Mouse (Mus musculus): ENCODE results near the gene Tgoln1. TPM values are rescaled to one million over a fixed set of nuclear protein-coding genes. Genes with fewer than 3 reads are reported as not detected.
A peak's percentile ranks its signal among the peaks of the same experiment; 100 is the strongest.

Tgoln1 gene
- polyA plus RNA-seq, 1 experiment from 2014 or later, result 28.8 TPM

GRCm38 (mm10) chr6:72647383-72647820 is 30.6 kb upstream of the Tgoln1 start:
- H3K9ac ChIP-seq, result no peak overlapping the region
- H3K4me3 ChIP-seq, result no peak overlapping the region
- no peak overlapping the region for H3K4me2 ChIP-seq
- no peak overlapping the region for H3K27ac ChIP-seq
- peaks cover 22% of the 10 kb centered on the region for H3K4me1 ChIP-seq
- ATAC-seq, result peak; percentile 64
- 55% methylated on average over 10 of the region's 10 CpGs for WGBS
- H3K36me3 ChIP-seq (ENCODE audit: poor library complexity, severe bottlenecking), result no peaks in the 10 kb centered on the region
- H3K9me3 ChIP-seq (replicated peaks), result no peaks in the 10 kb centered on the region
- no peaks in the 10 kb centered on the region for H3K27me3 ChIP-seq

GRCm38 (mm10) chr6:72645364-72645763 is 28.6 kb upstream of the Tgoln1 start:
- H3K4me2 ChIP-seq, result no peak overlapping the region
- peak; percentile 92 for ATAC-seq
- no peaks in the 10 kb centered on the region for H3K36me3 ChIP-seq (ENCODE audit: poor library complexity, severe bottlenecking)
- 25% methylated on average over 7 of the region's 7 CpGs for WGBS
- H3K9ac ChIP-seq, result no peak overlapping the region
- H3K27ac ChIP-seq, result no peak overlapping the region
- no peaks in the 10 kb centered on the region for H3K27me3 ChIP-seq
- peaks cover 18% of the 10 kb centered on the region for H3K4me1 ChIP-seq
- no peak overlapping the region for H3K4me3 ChIP-seq
- H3K9me3 ChIP-seq (replicated peaks), result no peaks in the 10 kb centered on the region

- no peak for ATAC-seq
- no peaks in the 10 kb centered on the region for H3K9me3 ChIP-seq (replicated peaks)
- H3K27me3 ChIP-seq, result no peaks in the 10 kb centered on the region
- H3K4me1 ChIP-seq, result peaks cover 18% of the 10 kb centered on the region
- no peak overlapping the region for H3K27ac ChIP-seq
- WGBS, result 54% methylated on average over 4 of the region's 4 CpGs
- H3K4me3 ChIP-seq, result no peak overlapping the region
- H3K9ac ChIP-seq, result no peak overlapping the region
- H3K4me2 ChIP-seq, result no peak overlapping the region
- no peaks in the 10 kb centered on the region for H3K36me3 ChIP-seq (ENCODE audit: poor library complexity, severe bottlenecking)
These were observed 27.8 kb upstream of the Tgoln1 start for GRCm38 (mm10) chr6:72644576-72644975.

GRCm38 (mm10) chr6:72641218-72641954 is 24.6 kb upstream of the Tgoln1 start:
- no peak for ATAC-seq
- no peak overlapping the region for H3K9ac ChIP-seq

DNA sequence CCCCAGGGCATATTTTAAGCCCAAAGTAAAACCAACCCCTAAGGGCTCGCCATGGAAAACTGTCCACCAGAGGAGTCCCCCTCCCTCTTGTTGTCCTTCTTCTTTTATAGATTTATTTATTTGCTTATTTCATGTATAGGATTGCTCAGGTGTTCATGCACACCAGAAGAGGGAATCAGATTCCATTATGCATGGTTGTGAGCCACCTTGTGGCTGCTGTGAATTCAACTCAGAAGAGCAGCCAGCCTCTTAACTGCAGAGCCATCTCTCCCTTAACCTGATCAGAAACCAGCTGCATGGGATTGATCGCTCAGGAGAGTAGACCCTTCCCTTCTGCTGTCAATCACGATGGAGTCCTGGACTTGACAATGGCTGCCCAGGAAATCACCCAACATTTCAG is 20.1 kb upstream of the Tgoln1 start:
- Histone ChIP-seq H3K9ac (no peak overlapping the region), H3K4me1 (no peaks in the 10 kb centered on the region), H3K4me3 (no peak overlapping the region), H3K27me3 (no peaks in the 10 kb centered on the region), H3K4me2 (no peak overlapping the region), H3K9me3 (replicated peaks) (no peaks in the 10 kb centered on the region), H3K36me3 (ENCODE audit: poor library complexity, severe bottlenecking) (peaks cover 15% of the 10 kb centered on the region; the same call in 1 of the 2 replicates), H3K27ac (no peak overlapping the region)
- ATAC-seq, result no peak
- WGBS, result 88% methylated on average over 3 of the region's 3 CpGs

More at GRCm38 (mm10) chr6:72641218-72641954, 24.6 kb upstream of the Tgoln1 start:
- H3K4me1 ChIP-seq, result peaks cover 11% of the 10 kb centered on the region; the same call in 1 of the 2 replicates
- H3K4me3 ChIP-seq, result no peak overlapping the region
- no peaks in the 10 kb centered on the region for H3K27me3 ChIP-seq
- H3K9me3 ChIP-seq (replicated peaks), result no peaks in the 10 kb centered on the region
- no peak overlapping the region for H3K4me2 ChIP-seq
- no peaks in the 10 kb centered on the region for H3K36me3 ChIP-seq (ENCODE audit: poor library complexity, severe bottlenecking)
- WGBS, result 84% methylated on average over 18 of the region's 18 CpGs
- no peak overlapping the region for H3K27ac ChIP-seq

DNA sequence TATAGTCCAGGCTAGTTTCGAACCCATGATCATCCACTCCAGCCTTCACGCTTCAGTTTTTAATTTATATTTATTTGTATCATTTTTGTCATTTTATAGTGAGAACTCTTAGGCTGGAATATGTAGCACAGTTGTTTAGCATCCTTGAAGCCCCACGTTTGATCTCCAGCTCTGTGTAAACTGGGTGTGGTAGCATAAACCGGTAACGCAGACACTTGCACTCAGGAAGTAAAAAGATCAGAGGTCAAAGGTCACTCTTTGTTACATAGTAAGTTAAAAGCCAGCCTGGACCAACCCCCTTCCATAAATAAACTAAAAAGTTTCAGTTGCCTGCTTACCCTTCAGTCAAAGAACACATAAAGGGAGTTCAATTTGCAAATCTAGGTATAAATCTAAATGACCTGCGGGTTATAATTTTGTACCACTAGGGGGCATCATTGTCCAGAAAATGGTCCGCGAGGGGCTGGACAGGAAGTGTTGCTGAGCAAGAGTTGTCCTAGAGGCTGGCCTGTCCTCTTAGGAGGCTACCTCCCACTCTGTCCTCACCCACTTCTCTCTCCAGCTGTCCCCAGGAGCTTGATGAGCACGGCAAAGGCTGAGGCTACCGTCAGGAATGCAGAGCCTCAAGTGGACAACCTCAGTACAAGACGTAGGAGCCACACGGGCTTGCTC is 19.1 kb upstream of the Tgoln1 start:
- no peaks in the 10 kb centered on the region for H3K9me3 ChIP-seq (replicated peaks)
- H3K9ac ChIP-seq, result no peak overlapping the region
- H3K27ac ChIP-seq, result no peak overlapping the region
- 53% methylated on average over 12 of the region's 12 CpGs for WGBS
- no peaks in the 10 kb centered on the region for H3K27me3 ChIP-seq
- H3K36me3 ChIP-seq (ENCODE audit: poor library complexity, severe bottlenecking), result peaks cover 24% of the 10 kb centered on the region; the same call in 1 of the 2 replicates
- H3K4me1 ChIP-seq, result no peaks in the 10 kb centered on the region
- H3K4me2 ChIP-seq, result no peak overlapping the region
- no peak overlapping the region for H3K4me3 ChIP-seq
- ATAC-seq, result peak; percentile 70

- no peak overlapping the region for H3K27ac ChIP-seq
- no peak overlapping the region for H3K4me2 ChIP-seq
- 88% methylated on average over 10 of the region's 10 CpGs for WGBS
- ATAC-seq, result no peak
- no peak overlapping the region for H3K9ac ChIP-seq
- no peaks in the 10 kb centered on the region for H3K4me1 ChIP-seq
- H3K27me3 ChIP-seq, result no peaks in the 10 kb centered on the region
- H3K9me3 ChIP-seq (replicated peaks), result no peaks in the 10 kb centered on the region
- H3K36me3 ChIP-seq (ENCODE audit: poor library complexity, severe bottlenecking), result peaks cover 37% of the 10 kb centered on the region; the same call in 1 of the 2 replicates
- no peak overlapping the region for H3K4me3 ChIP-seq
These were observed 17.5 kb upstream of the Tgoln1 start for GRCm38 (mm10) chr6:72634311-72634710.

- Histone ChIP-seq H3K4me2 (no peak overlapping the region), H3K27me3 (no peaks in the 10 kb centered on the region), H3K4me3 (no peak overlapping the region), H3K9ac (no peak overlapping the region), H3K27ac (no peak overlapping the region), H3K9me3 (replicated peaks) (no peaks in the 10 kb centered on the region), H3K4me1 (no peaks in the 10 kb centered on the region), H3K36me3 (ENCODE audit: poor library complexity, severe bottlenecking) (peaks cover 55% of the 10 kb centered on the region; the same call in 1 of the 2 replicates)
- WGBS, result 83% methylated on average over 6 of the region's 6 CpGs
- no peak for ATAC-seq
These were observed 14.9 kb upstream of the Tgoln1 start for GRCm38 (mm10) chr6:72631700-72632099.

DNA sequence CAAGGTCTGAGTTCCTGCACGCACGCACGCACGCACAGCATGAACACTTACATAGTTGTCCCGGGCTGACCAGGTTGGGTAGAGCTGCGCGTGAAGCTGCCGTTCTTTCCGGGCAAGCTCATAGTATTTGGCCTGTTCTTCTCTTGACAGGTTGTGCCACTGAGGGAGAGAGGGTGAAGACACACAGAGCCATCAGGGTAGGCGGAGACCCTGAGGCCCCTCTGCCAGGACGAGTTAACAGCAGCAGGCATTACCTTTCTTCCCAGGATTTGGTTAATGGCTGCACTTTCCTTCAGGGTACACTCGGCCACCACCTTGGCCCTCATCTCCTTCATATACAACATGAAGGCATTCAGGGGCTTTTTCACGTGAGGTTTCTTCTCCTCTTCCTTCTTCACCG is 14.2 kb upstream of the Tgoln1 start:
- Histone ChIP-seq H3K36me3 (ENCODE audit: poor library complexity, severe bottlenecking) (peaks cover 59% of the 10 kb centered on the region; the same call in 1 of the 2 replicates), H3K4me1 (no peaks in the 10 kb centered on the region), H3K4me3 (no peak overlapping the region), H3K27me3 (no peaks in the 10 kb centered on the region), H3K9ac (no peak overlapping the region), H3K4me2 (no peak overlapping the region), H3K9me3 (replicated peaks) (no peaks in the 10 kb centered on the region), H3K27ac (no peak overlapping the region)
- WGBS, result 93% methylated on average over 14 of the region's 14 CpGs
- ATAC-seq, result no peak

- peaks cover 59% of the 10 kb centered on the region; the same call in 1 of the 2 replicates for H3K36me3 ChIP-seq (ENCODE audit: poor library complexity, severe bottlenecking)
- no peaks in the 10 kb centered on the region for H3K4me1 ChIP-seq
- no peaks in the 10 kb centered on the region for H3K9me3 ChIP-seq (replicated peaks)
- no peak overlapping the region for H3K27ac ChIP-seq
- no peak for ATAC-seq
- 91% methylated on average over 2 of the region's 2 CpGs for WGBS
- H3K4me2 ChIP-seq, result no peak overlapping the region
- H3K27me3 ChIP-seq, result no peaks in the 10 kb centered on the region
- no peak overlapping the region for H3K9ac ChIP-seq
- H3K4me3 ChIP-seq, result no peak overlapping the region
These were observed 13.6 kb upstream of the Tgoln1 start for GRCm38 (mm10) chr6:72630370-72630769.

GRCm38 (mm10) chr6:72627276-72627675 is 10.5 kb upstream of the Tgoln1 start:
- no peaks in the 10 kb centered on the region for H3K9me3 ChIP-seq (replicated peaks)
- H3K4me2 ChIP-seq, result no peak overlapping the region
- H3K4me3 ChIP-seq, result no peak overlapping the region
- H3K4me1 ChIP-seq, result no peaks in the 10 kb centered on the region
- ATAC-seq, result no peak
- no peak overlapping the region for H3K27ac ChIP-seq
- 95% methylated on average over 16 of the region's 16 CpGs for WGBS
- no peak overlapping the region for H3K9ac ChIP-seq
- no peaks in the 10 kb centered on the region for H3K27me3 ChIP-seq
- H3K36me3 ChIP-seq (ENCODE audit: poor library complexity, severe bottlenecking), result peaks cover 47% of the 10 kb centered on the region; the same call in 1 of the 2 replicates

DNA sequence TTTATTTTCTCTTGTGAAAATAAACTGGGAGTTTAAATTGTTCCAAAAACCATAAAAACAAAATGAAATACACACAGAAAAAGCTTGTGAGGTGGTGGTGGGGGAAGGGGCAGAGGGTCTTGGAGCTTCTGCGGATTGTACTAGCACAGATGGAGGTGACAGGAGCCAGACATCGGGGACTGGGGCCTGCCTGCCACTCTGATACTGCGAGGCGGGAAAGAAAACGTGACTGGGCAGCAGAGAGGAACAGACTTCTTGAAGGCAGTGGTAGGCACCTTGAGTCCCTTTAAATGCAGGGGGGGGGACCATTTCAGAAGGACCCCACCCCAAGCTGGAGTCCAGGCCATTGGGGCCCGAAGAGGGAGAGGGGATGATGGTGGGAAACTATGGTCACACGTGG is 9.6 kb upstream of the Tgoln1 start:
- no peaks in the 10 kb centered on the region for H3K27me3 ChIP-seq
- H3K36me3 ChIP-seq (ENCODE audit: poor library complexity, severe bottlenecking), result peaks cover 38% of the 10 kb centered on the region; the same call in 1 of the 2 replicates
- 92% methylated on average over 7 of the region's 7 CpGs for WGBS
- no peak overlapping the region for H3K9ac ChIP-seq
- no peak overlapping the region for H3K4me2 ChIP-seq
- no peak overlapping the region for H3K27ac ChIP-seq
- ATAC-seq, result no peak
- no peaks in the 10 kb centered on the region for H3K4me1 ChIP-seq
- H3K4me3 ChIP-seq, result no peak overlapping the region
- H3K9me3 ChIP-seq (replicated peaks), result no peaks in the 10 kb centered on the region

Data from forebrain, embryonic 13.5 days (tissue).